Mouse (Mus musculus) MEL (cell line): ENCODE data around the gene Prkcd. TPM values are rescaled to one million over a fixed set of nuclear protein-coding genes. Genes with fewer than 3 reads are reported as not detected.

Experiments used
- DNase-seq: peaks from one replicate; pipeline ENCODE4 v3.0.0; 2011; ENCODE audit warnings: low read depth, low spot score
- H3K27ac ChIP-seq: 2 replicates; pipeline ENCODE4 v1.5.1; 2012; ENCODE audit warnings: low read depth, mild to moderate bottlenecking, control low read depth, low read length, moderate library complexity; ENCODE audit not compliant: control insufficient read depth
- H3K27me3 ChIP-seq, 2 experiments: fragments of 150-350 bp in 1 of 2; sonication (generic) in 1 of 2; 2 replicates each; pipeline ENCODE4 v1.6.1; 2012; ENCODE audit warnings: low read length in 2 of 2, mild to moderate bottlenecking in 2 of 2, improper control_type of control experiment in 1 of 2, moderate library complexity in 1 of 2; ENCODE audit not compliant: insufficient read depth in 2 of 2, control insufficient read depth in 1 of 2
- H3K36me3 ChIP-seq, 2 experiments: 2 replicates each; pipeline ENCODE4 v1.6.1; 2012 to 2014; ENCODE audit warnings: low read length in 2 of 2, improper control_type of control experiment in 1 of 2, inconsistent platforms in 1 of 2, mild to moderate bottlenecking in 1 of 2; ENCODE audit not compliant: insufficient read depth in 2 of 2, control insufficient read depth in 1 of 2
- H3K4me1 ChIP-seq, 2 experiments: fragments of 150-350 bp in 1 of 2; sonication (generic) in 1 of 2; 2 replicates each; pipeline ENCODE4 v1.6.1; 2012; ENCODE audit warnings: low read length in 2 of 2, improper control_type of control experiment in 1 of 2, mild to moderate bottlenecking in 1 of 2; ENCODE audit not compliant: insufficient read depth in 2 of 2, control insufficient read depth in 1 of 2
- H3K4me3 ChIP-seq, 2 experiments: fragments of 150-350 bp in 1 of 2; sonication (generic) in 1 of 2; 2 replicates each; pipeline ENCODE4 v1.5.1; 2012; ENCODE audit warnings: low read depth in 2 of 2, low read length in 2 of 2, mild to moderate bottlenecking in 2 of 2, moderate library complexity in 2 of 2, control low read depth in 1 of 2, improper control_type of control experiment in 1 of 2; ENCODE audit not compliant: control insufficient read depth in 1 of 2, insufficient read depth in 1 of 2
- H3K79me2 ChIP-seq: 2 replicates; pipeline ENCODE4 v1.6.1; 2012; ENCODE audit warnings: mild to moderate bottlenecking, low read length, moderate library complexity; ENCODE audit not compliant: control insufficient read depth, poor library complexity, insufficient read depth
- H3K9ac ChIP-seq: 2 replicates; pipeline ENCODE4 v1.6.1; 2012; ENCODE audit warnings: low read depth, mild to moderate bottlenecking, control low read depth, low read length, moderate library complexity; ENCODE audit not compliant: control insufficient read depth, poor library complexity, severe bottlenecking
- H3K9me3 ChIP-seq: fragments of 150-350 bp; sonication (generic); replicated peaks from 2 replicates; pipeline ENCODE4 v1.6.1; 2012; ENCODE audit warnings: mild to moderate bottlenecking, low read length, improper control_type of control experiment, moderate library complexity; ENCODE audit not compliant: insufficient read depth
- BHLHE40 ChIP-seq: IDR thresholded peaks from 2 replicates; pipeline ENCODE4 v1.6.1; 2012; ENCODE audit warnings: low read depth, mild to moderate bottlenecking, inconsistent platforms, low read length, improper control_type of control experiment, borderline replicate concordance
- CHD1 ChIP-seq: IDR thresholded peaks from 2 replicates; pipeline ENCODE4 v1.6.1; 2012; ENCODE audit warnings: low read depth, mild to moderate bottlenecking, inconsistent platforms, low read length, improper control_type of control experiment
- CHD2 ChIP-seq: IDR thresholded peaks from 2 replicates; pipeline ENCODE4 v1.6.1; 2011; ENCODE audit warnings: low read length, improper control_type of control experiment
- CTCF ChIP-seq, 3 experiments: IDR thresholded peaks in 2 of 3; conservative IDR thresholded peaks in 1 of 3; 2 replicates each; pipeline ENCODE4 v1.5.1; 2011 to 2012; ENCODE audit warnings: low read length in 3 of 3, low read depth in 2 of 3, mild to moderate bottlenecking in 2 of 3, improper control_type of control experiment in 1 of 3, inconsistent platforms in 1 of 3, mixed read lengths in 1 of 3, moderate library complexity in 1 of 3; ENCODE audit not compliant: control insufficient read depth in 1 of 3, insufficient read depth in 1 of 3, poor library complexity in 1 of 3, severe bottlenecking in 1 of 3
- E2F4 ChIP-seq: IDR thresholded peaks from 2 replicates; pipeline ENCODE4 v1.6.1; 2011; ENCODE audit warnings: low read depth, low read length, improper control_type of control experiment, borderline replicate concordance
- EP300 ChIP-seq, 2 experiments: IDR thresholded peaks; 2 replicates each; pipeline ENCODE4 v1.6.1; 2011; ENCODE audit warnings: improper control_type of control experiment in 2 of 2, low read length in 2 of 2, low read depth in 1 of 2, mild to moderate bottlenecking in 1 of 2
- ETS1 ChIP-seq: IDR thresholded peaks from 2 replicates; pipeline ENCODE4 v1.6.1; 2012; ENCODE audit warnings: low read depth, mild to moderate bottlenecking, inconsistent platforms, low read length, improper control_type of control experiment, moderate library complexity
- GATA1 ChIP-seq: IDR thresholded peaks from 2 replicates; pipeline ENCODE4 v1.6.1; 2011; ENCODE audit warnings: low read depth, low read length, improper control_type of control experiment
- HCFC1 ChIP-seq: IDR thresholded peaks from 2 replicates; pipeline ENCODE4 v1.6.1; 2012; ENCODE audit warnings: low read depth, mild to moderate bottlenecking, inconsistent platforms, low read length, improper control_type of control experiment, moderate library complexity
- KAT2A ChIP-seq: conservative IDR thresholded peaks from 2 replicates; pipeline ENCODE4 v1.6.1; 2012; ENCODE audit warnings: low read depth, low read length, improper control_type of control experiment, inconsistent platforms
- MAX ChIP-seq: IDR thresholded peaks from 2 replicates; pipeline ENCODE4 v1.6.1; 2011; ENCODE audit warnings: low read length, improper control_type of control experiment
- MAZ ChIP-seq: IDR thresholded peaks from 2 replicates; pipeline ENCODE4 v1.6.1; 2012; ENCODE audit warnings: low read depth, mild to moderate bottlenecking, inconsistent platforms, low read length, improper control_type of control experiment
- MEF2A ChIP-seq: IDR thresholded peaks from 2 replicates; pipeline ENCODE4 v1.6.1; 2014; ENCODE audit warnings: low read depth, mild to moderate bottlenecking, inconsistent platforms, low read length, improper control_type of control experiment; ENCODE audit not compliant: poor library complexity, insufficient replicate concordance, severe bottlenecking; ENCODE audit errors: extremely low read depth
- MXI1 ChIP-seq: IDR thresholded peaks from 2 replicates; pipeline ENCODE4 v1.6.1; 2011; ENCODE audit warnings: mild to moderate bottlenecking, low read depth, low read length, improper control_type of control experiment
- MYB ChIP-seq: IDR thresholded peaks from 2 replicates; pipeline ENCODE4 v1.6.1; 2011; ENCODE audit warnings: mild to moderate bottlenecking, low read depth, low read length, improper control_type of control experiment
- NELFE ChIP-seq: IDR thresholded peaks from 2 replicates; pipeline ENCODE4 v1.6.1; 2011; ENCODE audit warnings: low read depth, low read length, improper control_type of control experiment
- POLR2A ChIP-seq, 2 experiments: IDR thresholded peaks; 2 replicates each; pipeline ENCODE4 v1.6.1; 2011 to 2012; ENCODE audit warnings: low read length in 2 of 2, mild to moderate bottlenecking in 2 of 2, control low read depth in 1 of 2, improper control_type of control experiment in 1 of 2, low read depth in 1 of 2, moderate library complexity in 1 of 2; ENCODE audit not compliant: control insufficient read depth in 1 of 2, insufficient read depth in 1 of 2, poor library complexity in 1 of 2
- POLR2AphosphoS2 ChIP-seq: IDR thresholded peaks from 2 replicates; pipeline ENCODE4 v1.6.1; 2011; ENCODE audit warnings: low read length, improper control_type of control experiment
- POLR2AphosphoS5 ChIP-seq: IDR thresholded peaks from 2 replicates; pipeline ENCODE4 v1.6.1; 2012; ENCODE audit warnings: low read depth, borderline replicate concordance, mild to moderate bottlenecking, inconsistent platforms, low read length, moderate library complexity, mixed read lengths
- SMC3 ChIP-seq: IDR thresholded peaks from 2 replicates; pipeline ENCODE4 v1.6.1; 2011; ENCODE audit warnings: low read depth, low read length, improper control_type of control experiment
- TAL1 ChIP-seq: IDR thresholded peaks from 2 replicates; pipeline ENCODE4 v1.6.1; 2012; ENCODE audit warnings: mild to moderate bottlenecking, inconsistent platforms, low read length, moderate library complexity, mixed read lengths
- TBP ChIP-seq: IDR thresholded peaks from 2 replicates; pipeline ENCODE4 v1.8.0; 2011; ENCODE audit warnings: low read depth, low read length, improper control_type of control experiment
- TCF12 ChIP-seq: IDR thresholded peaks from 2 replicates; pipeline ENCODE4 v1.6.1; 2014; ENCODE audit warnings: low read depth, mild to moderate bottlenecking, inconsistent platforms, low read length, improper control_type of control experiment, moderate library complexity
- UBTF ChIP-seq: IDR thresholded peaks from 2 replicates; pipeline ENCODE4 v1.6.1; 2012; ENCODE audit warnings: low read depth, mild to moderate bottlenecking, inconsistent platforms, low read length, improper control_type of control experiment, moderate library complexity, borderline replicate concordance; ENCODE audit not compliant: insufficient read depth
- USF1 ChIP-seq: IDR thresholded peaks from 2 replicates; pipeline ENCODE4 v1.6.1; 2014; ENCODE audit warnings: low read depth, mild to moderate bottlenecking, inconsistent platforms, low read length, improper control_type of control experiment, moderate library complexity
- USF2 ChIP-seq, 2 experiments: IDR thresholded peaks; 2 replicates each; pipeline ENCODE4 v1.6.1; 2011 to 2012; ENCODE audit warnings: improper control_type of control experiment in 2 of 2, low read length in 2 of 2, borderline replicate concordance in 1 of 2, inconsistent platforms in 1 of 2, low read depth in 1 of 2, mild to moderate bottlenecking in 1 of 2; ENCODE audit not compliant: insufficient read depth in 1 of 2
- ZC3H11A ChIP-seq: IDR thresholded peaks from 2 replicates; pipeline ENCODE4 v1.6.1; 2012; ENCODE audit warnings: low read depth, mild to moderate bottlenecking, inconsistent platforms, low read length, improper control_type of control experiment
- ZKSCAN1 ChIP-seq: IDR thresholded peaks from 2 replicates; pipeline ENCODE4 v1.6.1; 2012; ENCODE audit warnings: low read depth, mild to moderate bottlenecking, inconsistent platforms, low read length, improper control_type of control experiment, moderate library complexity
- ZMIZ1 ChIP-seq: IDR thresholded peaks from 2 replicates; pipeline ENCODE4 v1.6.1; 2012; ENCODE audit warnings: low read depth, mild to moderate bottlenecking, inconsistent platforms, low read length, improper control_type of control experiment, moderate library complexity
- ZNF384 ChIP-seq: IDR thresholded peaks from 2 replicates; pipeline ENCODE4 v1.6.1; 2012; ENCODE audit warnings: low read depth, mild to moderate bottlenecking, inconsistent platforms, low read length, improper control_type of control experiment
- polyA plus RNA-seq, 2 experiments: library from polyadenylated mRNA; stranded (reverse) in 1 of 2; unstranded in 1 of 2; fragments of >175 nt in 1 of 2; fragments of >200 nt in 1 of 2; gene quantifications; 2 replicates each; pipeline versions ENCODE4 v1.2.1 to v1.2.4; 2012; ENCODE audit warnings: low replicate concordance in 2 of 2, low read depth in 1 of 2; ENCODE audit not compliant: insufficient read length in 2 of 2, insufficient read depth in 1 of 2, missing spikeins in 1 of 2
- total RNA-seq: library from RNA; depleted of rRNA; stranded (reverse); fragments of 300-350 nt; gene quantifications from 2 replicates; pipeline ENCODE4 v1.2.3, GENCODE M21; 2012

Prkcd gene
- total and polyA plus RNA-seq, 3 experiments: 33.9 to 72.7 TPM; not detected in 1

GRCm38 (mm10) chr14:30595576-30596313 is 30.3 kb downstream of the Prkcd start:
- Histone ChIP-seq H3K27me3 (no peaks in the 10 kb centered on the region), H3K4me1 (0 out of 4 replicates have a peak, but pooled peaks cover 0 to 3% of the 10 kb centered on the region in 2 experiments)
- TF ChIP-seq EP300 (IDR thresholded peaks at IDR 0.05; ENCODE audit: low read depth in 1 of 2, low read length in 2 of 2) (no peak), MAX (no peak), CTCF (IDR thresholded peaks at IDR 0.05 in 2 of 3, conservative IDR thresholded peaks at IDR 0.05 in 1 of 3; ENCODE audit: control insufficient read depth in 1 of 3, insufficient read depth in 1 of 3, low read depth in 2 of 3, low read length in 3 of 3, poor library complexity in 1 of 3, severe bottlenecking in 1 of 3) (no peak), MXI1 (no peak), ZKSCAN1 (no peak), TCF12 (no peak), HCFC1 (no peak), MAZ (no peak), MYB (no peak), BHLHE40 (no peak), TAL1 (no peak), MEF2A (no peak), GATA1 (no peak), ZC3H11A (no peak), SMC3 (no peak), CHD2 (no peak), TBP (no peak), UBTF (no peak)
- TF ChIP-seq, all 39 proteins: peak for 0
- H3K4me3 ChIP-seq: no peak overlapping the region
- H3K9me3 ChIP-seq: no peaks in the 10 kb centered on the region
- no peak overlapping the region for H3K27ac ChIP-seq
- H3K36me3 ChIP-seq: peaks cover 0 to 2% of the 10 kb centered on the region in 2 experiments; a peak in 1 of 4 replicates
- no peak overlapping the region for H3K9ac ChIP-seq
- no peaks in the 10 kb centered on the region for H3K79me2 ChIP-seq
- no peak for DNase-seq

GRCm38 (mm10) chr14:30594092-30594695 is 31.8 kb downstream of the Prkcd start:
- Histone ChIP-seq H3K9ac (no peak overlapping the region), H3K36me3 (peaks cover 0 to 2% of the 10 kb centered on the region in 2 experiments; a peak in 1 of 4 replicates), H3K79me2 (no peaks in the 10 kb centered on the region), H3K4me1 (0 out of 4 replicates have a peak, but pooled peaks cover 0 to 3% of the 10 kb centered on the region in 2 experiments), H3K27me3 (no peaks in the 10 kb centered on the region), H3K9me3 (no peaks in the 10 kb centered on the region), H3K4me3 (no peak overlapping the region), H3K27ac (no peak overlapping the region)
- DNase-seq: no peak
- TF ChIP-seq MXI1 (no peak), ZNF384 (no peak), ETS1 (no peak), ZMIZ1 (no peak), UBTF (no peak), POLR2AphosphoS5 (no peak), EP300 (IDR thresholded peaks at IDR 0.05; ENCODE audit: low read depth in 1 of 2, low read length in 2 of 2) (no peak), TAL1 (no peak), USF2 (IDR thresholded peaks at IDR 0.05; ENCODE audit: borderline replicate concordance in 1 of 2, insufficient read depth in 1 of 2, low read depth in 1 of 2, low read length in 2 of 2) (no peak), POLR2A (IDR thresholded peaks at IDR 0.05; ENCODE audit: control insufficient read depth in 1 of 2, insufficient read depth in 1 of 2, low read depth in 1 of 2, low read length in 2 of 2, poor library complexity in 1 of 2) (no peak), NELFE (no peak), USF1 (no peak), E2F4 (no peak), KAT2A (no peak), CHD1 (no peak), CHD2 (no peak), MYB (no peak), POLR2AphosphoS2 (no peak)
